Mouse (Mus musculus): ENCODE results near the gene Dusp9. TPM values are rescaled to one million over a fixed set of nuclear protein-coding genes. Genes with fewer than 3 reads are reported as not detected.

Dusp9 gene
- polyA plus RNA-seq, 1 experiment from 2014 or later = 6.3 TPM

DNA sequence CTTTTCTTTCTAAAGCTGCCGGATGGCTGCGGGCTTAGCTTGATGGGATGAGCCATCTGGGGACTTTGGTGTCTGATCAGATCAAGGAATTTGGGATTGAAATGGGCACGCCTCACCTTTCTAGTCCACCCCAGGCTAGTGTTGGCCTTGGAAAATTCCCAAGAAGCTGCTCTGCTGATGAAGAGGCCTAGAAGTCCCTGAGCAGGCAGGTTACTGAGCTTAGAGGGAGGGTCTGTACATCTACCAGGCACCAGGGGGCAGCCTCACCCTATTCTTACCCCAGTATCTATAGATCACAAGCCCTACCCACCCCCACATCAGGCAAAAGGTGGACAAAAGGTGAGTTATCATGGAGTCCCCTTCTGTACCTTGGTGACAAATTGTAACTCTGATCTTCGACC is 32.8 kb downstream of the Dusp9 start:
- Histone ChIP-seq H3K4me2 (0 out of 2 replicates have a peak overlapping the region, but pooled peaks have one; percentile 73), H3K9ac (no peak overlapping the region), H3K4me1 (peaks cover 18% of the 10 kb centered on the region), H3K9me3 (no peaks in the 10 kb centered on the region), H3K4me3 (no peak overlapping the region), H3K27ac (replicated peaks) (no peak overlapping the region), H3K36me3 (peaks cover 12% of the 10 kb centered on the region), H3K27me3 (replicated peaks) (peaks cover 10% of the 10 kb centered on the region; the same call in 1 of the 2 replicates)
- ATAC-seq (ENCODE audit: extremely low read depth, insufficient number of reproducible peaks, low FRiP score, low TSS enrichment) = no peak
- 47% methylated on average over 4 of the region's 4 CpGs for WGBS

DNA sequence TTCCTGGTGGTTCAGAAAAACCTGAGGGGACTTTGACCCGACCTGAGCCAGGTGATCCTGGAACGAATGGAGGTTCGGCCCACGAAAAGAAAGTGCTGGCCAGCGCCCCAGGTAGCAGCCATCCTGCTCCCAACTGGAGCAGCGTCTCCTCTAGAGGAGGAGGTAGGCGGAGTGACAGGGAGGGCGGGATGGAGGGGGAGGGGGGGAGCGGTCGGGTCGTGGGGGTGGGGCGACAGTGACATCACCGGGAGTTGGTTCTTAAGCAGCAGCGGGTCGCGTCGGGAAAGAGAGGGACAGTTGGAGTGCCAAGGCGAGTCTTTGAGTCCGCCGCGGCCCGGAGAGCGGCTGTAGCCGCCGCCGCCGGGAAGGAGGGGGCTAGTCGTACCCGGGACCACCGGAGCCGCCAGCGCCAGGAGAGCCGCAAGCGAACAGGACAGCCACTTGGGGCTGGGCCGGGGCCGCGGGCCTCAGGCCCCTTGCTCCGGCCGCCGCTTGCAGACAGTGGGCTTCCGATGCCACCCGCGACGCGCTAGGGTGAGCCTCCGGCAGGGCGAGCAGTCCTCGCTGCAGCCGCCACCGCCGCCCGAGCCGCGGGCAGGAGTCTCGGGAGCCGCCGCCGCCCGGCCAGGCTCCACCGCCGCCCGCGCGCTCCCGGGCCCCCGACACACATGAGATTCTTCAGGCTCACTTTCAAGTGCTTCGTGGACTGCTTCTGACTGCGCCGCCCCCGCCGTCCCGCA is 33.8 kb downstream of the Dusp9 start, which contains the start of gene Slc6a8:
Gene Slc6a8, plus strand, starts transcription at position 272 of the 740 bp plus-strand sequence.
- peak within 1 kb of the TSS; percentile 89 for H3K9ac ChIP-seq
- WGBS = 11% methylated on average over 7 of the region's 72 CpGs
- H3K4me1 ChIP-seq = peaks cover 18% of the 10 kb centered on the region
- H3K4me3 ChIP-seq = peak within 1 kb of the TSS; percentile 69
- H3K36me3 ChIP-seq = peaks cover 21% of the 10 kb centered on the region
- peaks cover 10% of the 10 kb centered on the region; the same call in 1 of the 2 replicates for H3K27me3 ChIP-seq (replicated peaks)
- ATAC-seq (ENCODE audit: extremely low read depth, insufficient number of reproducible peaks, low FRiP score, low TSS enrichment) = peak; percentile 62
- H3K27ac ChIP-seq (replicated peaks) = peak within 1 kb of the TSS; percentile 75
- H3K9me3 ChIP-seq = no peaks in the 10 kb centered on the region
- H3K4me2 ChIP-seq = peak within 1 kb of the TSS; percentile 73

GRCm38 (mm10) chrX:73673619-73673967 is 34.4 kb downstream of the Dusp9 start:
- H3K9me3 ChIP-seq = no peaks in the 10 kb centered on the region
- peak overlapping the region; percentile 69 for H3K4me3 ChIP-seq
- peak overlapping the region; percentile 75 for H3K27ac ChIP-seq (replicated peaks)
- H3K4me2 ChIP-seq = peak overlapping the region; percentile 73
- peaks cover 18% of the 10 kb centered on the region for H3K4me1 ChIP-seq
- H3K9ac ChIP-seq = peak overlapping the region; percentile 89
- peaks cover 26% of the 10 kb centered on the region for H3K36me3 ChIP-seq
- 6% methylated on average over 22 of the region's 42 CpGs for WGBS
- ATAC-seq (ENCODE audit: extremely low read depth, insufficient number of reproducible peaks, low FRiP score, low TSS enrichment) = no peak
- H3K27me3 ChIP-seq (replicated peaks) = peaks cover 10% of the 10 kb centered on the region; the same call in 1 of the 2 replicates

DNA sequence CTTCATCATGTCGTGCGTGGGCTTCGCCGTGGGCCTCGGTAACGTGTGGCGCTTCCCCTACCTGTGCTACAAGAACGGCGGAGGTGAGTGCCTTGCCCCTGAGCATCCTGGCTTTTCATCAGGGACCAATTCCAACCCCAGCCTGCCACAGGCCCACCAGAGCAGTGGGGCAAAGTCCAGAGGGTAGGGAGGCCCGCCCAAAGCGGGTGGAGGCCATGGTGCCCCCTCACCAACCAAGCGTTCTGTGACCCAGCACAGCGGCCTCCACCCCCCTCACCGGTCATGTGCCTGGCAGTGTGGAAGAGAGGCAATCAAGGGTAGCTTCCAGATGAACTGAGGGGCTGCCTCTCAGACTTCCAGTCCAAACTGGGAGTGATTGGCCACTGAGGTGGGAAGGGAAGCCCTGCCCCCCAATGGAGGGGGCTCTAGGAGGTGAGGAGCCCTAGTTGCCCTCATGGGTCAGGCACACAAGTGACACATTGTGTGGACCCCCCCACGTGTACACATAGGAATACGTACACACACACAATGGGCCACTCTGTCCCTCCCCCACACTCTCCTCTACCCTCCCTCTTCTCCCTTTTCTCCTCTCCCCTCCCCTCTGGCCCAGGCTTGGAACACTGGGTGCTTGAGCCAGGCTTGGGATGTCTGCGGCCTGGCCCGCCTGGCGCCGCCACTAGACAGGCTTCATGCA is 34.9 kb downstream of the Dusp9 start:
- peaks cover 10% of the 10 kb centered on the region; the same call in 1 of the 2 replicates for H3K27me3 ChIP-seq (replicated peaks)
- no peaks in the 10 kb centered on the region for H3K9me3 ChIP-seq
- peak overlapping the region; percentile 75 for H3K27ac ChIP-seq (replicated peaks)
- 19% methylated on average over 20 of the region's 20 CpGs for WGBS
- peak; percentile 34; the same call in 1 of the 2 replicates for ATAC-seq (ENCODE audit: extremely low read depth, insufficient number of reproducible peaks, low FRiP score, low TSS enrichment)
- H3K36me3 ChIP-seq = peaks cover 32% of the 10 kb centered on the region
- peak overlapping the region; percentile 89 for H3K9ac ChIP-seq
- peak overlapping the region; percentile 73 for H3K4me2 ChIP-seq
- peaks cover 18% of the 10 kb centered on the region for H3K4me1 ChIP-seq
- peak overlapping the region; percentile 69 for H3K4me3 ChIP-seq

DNA sequence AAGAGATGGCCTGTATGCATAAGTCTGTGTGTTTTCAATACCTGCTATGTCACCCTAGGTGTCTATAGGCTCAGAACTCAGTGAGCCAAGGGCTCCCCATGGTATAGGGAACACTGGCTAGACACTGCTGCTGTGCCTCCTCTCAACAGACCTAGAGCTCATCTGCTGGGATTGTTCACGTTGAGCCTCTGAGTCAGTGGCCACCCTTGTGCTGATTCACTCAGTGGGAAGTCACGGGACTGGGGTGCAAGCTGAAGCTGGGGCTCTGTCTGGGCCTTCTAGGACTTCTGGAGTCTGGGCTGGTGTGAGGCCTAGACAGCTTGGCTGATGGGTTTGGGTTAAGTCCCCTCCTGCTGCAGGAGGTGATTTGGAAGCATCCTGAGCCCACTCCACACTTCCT is 36.0 kb downstream of the Dusp9 start:
- Histone ChIP-seq H3K9ac (peak overlapping the region; percentile 89), H3K27me3 (replicated peaks) (peaks cover 10% of the 10 kb centered on the region; the same call in 1 of the 2 replicates), H3K9me3 (no peaks in the 10 kb centered on the region), H3K4me2 (peak overlapping the region; percentile 73), H3K36me3 (peaks cover 43% of the 10 kb centered on the region), H3K4me3 (peak overlapping the region; percentile 69), H3K27ac (replicated peaks) (no peak overlapping the region), H3K4me1 (peaks cover 18% of the 10 kb centered on the region)
- WGBS = 63% methylated on average over 2 of the region's 2 CpGs
- ATAC-seq (ENCODE audit: extremely low read depth, insufficient number of reproducible peaks, low FRiP score, low TSS enrichment) = no peak

DNA sequence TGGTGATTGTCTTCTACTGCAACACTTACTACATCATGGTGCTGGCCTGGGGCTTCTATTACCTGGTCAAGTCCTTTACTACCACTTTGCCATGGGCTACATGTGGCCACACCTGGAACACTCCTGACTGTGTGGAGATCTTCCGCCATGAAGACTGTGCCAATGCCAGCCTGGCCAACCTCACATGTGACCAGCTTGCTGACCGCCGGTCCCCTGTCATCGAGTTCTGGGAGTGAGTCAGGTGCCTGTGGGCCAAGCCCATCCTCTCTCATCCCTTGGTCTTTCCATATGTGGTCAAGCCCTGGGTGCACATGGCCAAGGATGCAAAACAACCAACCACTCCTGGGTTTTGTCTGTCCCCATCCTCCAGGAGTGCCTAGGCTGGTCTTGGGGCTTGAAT is 37.4 kb downstream of the Dusp9 start:
- Histone ChIP-seq H3K27ac (replicated peaks) (no peak overlapping the region), H3K4me3 (no peak overlapping the region), H3K36me3 (peaks cover 57% of the 10 kb centered on the region), H3K27me3 (replicated peaks) (peaks cover 10% of the 10 kb centered on the region; the same call in 1 of the 2 replicates), H3K9ac (no peak overlapping the region), H3K4me1 (peaks cover 18% of the 10 kb centered on the region), H3K4me2 (no peak overlapping the region), H3K9me3 (no peaks in the 10 kb centered on the region)
- ATAC-seq (ENCODE audit: extremely low read depth, insufficient number of reproducible peaks, low FRiP score, low TSS enrichment) = no peak
- WGBS = 82% methylated on average over 4 of the region's 4 CpGs

- no peak for ATAC-seq (ENCODE audit: extremely low read depth, insufficient number of reproducible peaks, low FRiP score, low TSS enrichment)
- Histone ChIP-seq H3K4me1 (peaks cover 13% of the 10 kb centered on the region), H3K9ac (no peak overlapping the region), H3K27me3 (replicated peaks) (no peaks in the 10 kb centered on the region), H3K27ac (replicated peaks) (no peak overlapping the region), H3K9me3 (no peaks in the 10 kb centered on the region), H3K4me2 (no peak overlapping the region), H3K36me3 (peaks cover 77% of the 10 kb centered on the region), H3K4me3 (no peak overlapping the region)
- WGBS = 82% methylated on average over 2 of the region's 2 CpGs
These were observed 44.9 kb downstream of the Dusp9 start for GRCm38 (mm10) chrX:73684156-73684555.

GRCm38 (mm10) chrX:73684978-73685377 is 45.8 kb downstream of the Dusp9 start:
- no peak overlapping the region for H3K9ac ChIP-seq
- no peak for ATAC-seq (ENCODE audit: extremely low read depth, insufficient number of reproducible peaks, low FRiP score, low TSS enrichment)
- H3K4me2 ChIP-seq = no peak overlapping the region
- H3K9me3 ChIP-seq = no peaks in the 10 kb centered on the region
- H3K27me3 ChIP-seq (replicated peaks) = no peaks in the 10 kb centered on the region
- H3K36me3 ChIP-seq = peaks cover 74% of the 10 kb centered on the region
- peaks cover 13% of the 10 kb centered on the region for H3K4me1 ChIP-seq
- H3K4me3 ChIP-seq = no peak overlapping the region
- H3K27ac ChIP-seq (replicated peaks) = peak overlapping the region; percentile 86

- Histone ChIP-seq H3K4me1 (peaks cover 13% of the 10 kb centered on the region), H3K27me3 (replicated peaks) (no peaks in the 10 kb centered on the region), H3K27ac (replicated peaks) (peak overlapping the region; percentile 86), H3K9ac (no peak overlapping the region), H3K9me3 (no peaks in the 10 kb centered on the region), H3K4me3 (no peak overlapping the region), H3K4me2 (no peak overlapping the region), H3K36me3 (peaks cover 67% of the 10 kb centered on the region)
- 53% methylated on average over 3 of the region's 3 CpGs for whole genome bisulfite sequencing
- ATAC-seq (ENCODE audit: extremely low read depth, insufficient number of reproducible peaks, low FRiP score, low TSS enrichment) = no peak
These were observed 46.4 kb downstream of the Dusp9 start for GRCm38 (mm10) chrX:73685629-73686028.

- peaks cover 51% of the 10 kb centered on the region for H3K36me3 ChIP-seq
- H3K27me3 ChIP-seq (replicated peaks) = no peaks in the 10 kb centered on the region
- H3K9ac ChIP-seq = no peak overlapping the region
- H3K4me1 ChIP-seq = peaks cover 5% of the 10 kb centered on the region
- 58% methylated on average over 5 of the region's 5 CpGs for WGBS
- no peak overlapping the region for H3K4me3 ChIP-seq
- no peak overlapping the region for H3K27ac ChIP-seq (replicated peaks)
- H3K4me2 ChIP-seq = no peak overlapping the region
- no peaks in the 10 kb centered on the region for H3K9me3 ChIP-seq
- ATAC-seq (ENCODE audit: extremely low read depth, insufficient number of reproducible peaks, low FRiP score, low TSS enrichment) = no peak
These were observed 51.9 kb downstream of the Dusp9 start for GRCm38 (mm10) chrX:73690917-73691629.

All from heart, embryonic 13.5 days (tissue).